Mouse (Mus musculus): ENCODE results near the gene Slc12a9.
A peak's percentile ranks its signal among the peaks of the same experiment; 100 is the strongest.

The Slc12a9 gene

DNA sequence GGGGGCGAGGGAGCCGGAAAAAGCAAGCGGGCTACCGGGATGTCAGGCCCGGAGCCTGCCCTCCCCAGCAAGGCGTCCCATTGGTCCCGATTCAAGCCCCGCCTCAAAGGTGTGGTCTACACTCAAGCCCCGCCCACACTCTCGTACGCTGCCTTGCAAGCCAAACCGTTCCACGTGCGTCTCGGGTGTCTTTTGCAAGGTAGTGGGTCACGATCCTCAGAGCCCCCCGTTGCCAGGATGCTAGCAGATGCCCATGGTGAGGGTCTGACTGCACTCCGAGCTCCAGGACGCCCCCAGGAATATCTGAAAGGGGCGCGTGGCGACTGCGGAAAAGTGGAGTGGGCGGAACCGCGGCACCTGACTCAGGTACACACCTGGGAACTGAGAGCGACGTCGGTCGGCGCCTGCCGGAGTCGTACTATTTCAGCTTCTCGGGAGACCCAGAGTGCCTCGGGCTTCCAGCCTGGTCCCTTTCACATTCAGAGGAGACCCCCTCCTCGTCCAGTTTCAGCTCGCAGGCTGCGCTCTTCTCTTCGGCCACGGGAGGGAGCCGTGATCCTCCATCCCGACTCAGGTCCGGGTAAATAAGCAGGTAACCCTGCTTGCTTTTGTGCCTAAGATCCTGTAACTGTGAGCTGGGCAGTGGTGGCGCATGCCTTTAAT, at the start of gene Slc12a9:
TSS of gene Slc12a9 (minus strand) at position 86 of the 663 bp plus-strand sequence.
- DNase-seq (ENCODE audit: low spot score in 2 of 2), result peak; percentile 90

DNA sequence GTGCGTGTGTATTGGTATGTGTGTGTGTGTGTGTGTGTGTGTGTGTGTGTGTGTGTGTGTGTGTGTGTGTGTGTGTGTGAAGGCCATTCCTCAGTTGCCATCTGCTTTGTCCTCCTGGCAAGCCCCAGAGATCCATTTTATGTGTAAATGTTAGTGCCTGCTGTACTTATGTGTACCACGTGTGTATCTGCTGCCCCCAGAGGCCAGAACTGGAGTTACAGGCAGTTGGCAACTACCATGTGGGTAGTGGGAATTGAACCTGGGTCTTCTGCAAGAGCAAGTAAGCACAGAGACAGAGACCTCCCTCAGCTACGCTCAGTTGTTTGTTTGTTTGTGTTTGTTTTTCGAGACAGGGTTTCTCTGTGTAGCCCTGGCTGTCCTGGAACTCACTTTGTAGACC, 47.8 kb upstream of the Slc12a9 start:
- peak; percentile 11 to 19 for DNase-seq (ENCODE audit: low spot score in 2 of 2)

DNA sequence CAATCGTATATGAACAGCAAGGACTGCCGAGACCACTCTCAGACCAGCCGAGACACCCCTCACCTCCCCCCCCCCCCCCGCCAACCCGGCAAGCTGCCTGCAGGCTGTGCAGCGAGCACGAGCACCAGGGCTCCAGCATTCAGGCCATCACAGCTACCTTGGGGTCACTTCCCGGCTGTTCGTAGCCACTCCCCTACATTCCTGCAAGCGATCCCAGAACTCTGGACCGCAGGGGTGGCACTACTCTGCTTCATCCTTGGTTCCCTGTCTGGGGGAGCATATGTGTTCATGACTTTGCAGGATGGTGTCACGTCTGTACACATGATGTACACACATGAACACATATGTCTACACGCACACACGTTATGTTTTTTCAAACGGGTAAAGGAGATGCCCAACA, 44.2 kb upstream of the Slc12a9 start:
- no peak for DNase-seq (ENCODE audit: low spot score in 2 of 2)

DNA sequence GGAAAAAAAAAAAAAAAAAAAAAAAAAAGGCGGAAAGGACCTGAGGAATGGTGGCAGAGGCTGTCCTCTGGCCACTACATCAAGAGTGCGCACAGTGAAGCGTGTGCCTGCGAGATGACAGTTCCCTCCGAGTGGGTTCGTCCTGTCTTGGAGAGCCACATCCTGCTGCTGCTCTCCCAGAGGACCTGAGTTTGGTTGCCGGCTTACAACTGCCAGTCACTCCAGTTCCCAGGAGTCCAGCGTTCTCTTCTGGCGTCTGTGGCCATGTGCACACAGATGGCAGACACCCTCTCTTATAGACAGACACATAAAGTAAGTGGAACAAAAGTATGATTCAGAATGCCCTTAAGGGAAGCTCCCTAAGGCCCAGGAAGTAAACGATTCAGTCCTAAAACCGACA, 43.8 kb upstream of the Slc12a9 start:
- no peak for DNase-seq (ENCODE audit: low spot score in 2 of 2)

DNA sequence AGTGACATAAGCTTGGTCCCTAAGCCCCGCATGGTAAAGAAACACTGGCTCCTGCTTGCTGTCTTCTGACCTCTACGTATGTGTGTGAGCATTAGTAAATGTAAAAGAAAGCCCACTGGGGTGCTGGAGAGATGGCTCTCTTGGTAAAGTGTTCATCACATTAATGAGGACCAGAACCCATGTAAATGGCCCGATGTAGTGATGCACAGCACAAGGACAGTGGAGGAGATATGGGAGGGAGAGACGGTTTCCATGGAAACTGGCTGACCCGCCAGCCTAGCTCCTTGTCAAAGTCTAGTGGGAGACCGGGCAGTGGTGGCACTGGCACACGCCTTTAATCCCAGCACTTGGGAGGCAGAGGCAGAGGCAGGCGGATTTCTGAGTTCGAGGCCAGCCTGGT, 43.3 kb upstream of the Slc12a9 start:
- no peak for DNase-seq (ENCODE audit: low spot score in 2 of 2)

DNA sequence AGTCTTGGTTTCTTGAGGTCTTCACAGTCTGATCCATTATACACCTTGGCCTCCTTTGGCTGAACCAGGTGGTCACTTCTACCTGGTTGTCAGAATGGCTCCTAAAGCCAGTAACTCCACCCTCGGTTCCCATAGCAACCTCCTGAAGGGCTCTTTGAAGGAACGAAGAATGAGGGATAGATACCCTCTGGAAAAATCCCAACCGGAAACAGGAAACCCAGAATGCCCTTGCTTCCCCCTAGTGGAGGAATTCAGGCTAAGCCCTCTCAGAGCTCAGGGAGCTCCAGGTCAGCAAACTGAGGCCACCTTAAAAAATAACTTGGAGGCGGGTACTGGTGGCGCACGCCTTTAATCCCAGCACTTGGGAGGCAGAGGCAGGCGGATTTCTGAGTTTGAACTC, 42.8 kb upstream of the Slc12a9 start:
- DNase-seq (ENCODE audit: low spot score in 2 of 2), result no peak

DNA sequence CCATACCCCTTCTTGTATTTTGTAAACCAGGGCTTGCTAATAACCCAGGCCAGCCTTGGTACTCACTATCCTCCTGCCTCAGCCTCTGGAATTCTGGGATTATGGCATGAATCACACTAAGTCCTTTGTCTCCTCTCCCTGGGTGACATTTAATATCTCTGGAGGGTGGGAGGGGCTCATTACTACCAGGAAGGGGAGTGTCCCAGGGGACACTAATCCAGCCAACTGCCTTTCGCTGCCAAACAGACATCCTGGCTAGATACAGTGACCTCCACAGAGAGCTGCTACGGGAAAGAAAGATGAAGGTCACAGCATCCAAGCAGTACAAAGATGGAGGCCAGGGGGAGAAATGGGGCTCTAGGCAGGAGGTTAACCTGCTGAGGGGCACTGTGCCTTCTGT, 42.2 kb upstream of the Slc12a9 start:
- no peak for DNase-seq (ENCODE audit: low spot score in 2 of 2)

DNA sequence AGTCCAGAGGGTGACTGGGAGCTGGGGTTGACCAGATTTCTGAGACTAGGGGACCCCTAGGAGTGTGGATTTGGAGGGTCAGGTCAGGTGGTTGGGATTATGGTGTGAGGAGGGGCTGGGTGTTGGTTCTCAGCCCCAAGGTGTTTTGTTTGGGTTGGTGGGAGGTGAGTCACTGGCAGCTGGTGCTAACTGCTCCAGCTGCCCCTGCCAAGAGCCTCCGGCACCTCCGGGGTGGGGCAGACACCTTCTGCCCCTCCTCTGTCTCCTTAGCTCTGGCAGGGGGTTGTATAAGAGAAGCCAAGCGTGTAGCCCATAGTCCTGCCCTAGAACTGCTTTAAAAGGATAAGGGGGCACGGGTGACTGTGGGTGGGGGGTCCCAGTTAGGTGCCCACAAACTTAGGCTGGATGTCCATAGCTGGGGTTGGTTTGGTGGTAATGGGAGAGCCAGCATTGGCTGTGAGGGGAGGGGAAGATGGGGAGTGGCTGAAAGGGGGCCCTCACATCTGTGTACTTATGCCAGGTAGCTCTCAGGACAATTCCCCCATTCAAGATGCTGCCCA, 41.2 kb upstream of the Slc12a9 start:
- DNase-seq (ENCODE audit: low spot score in 2 of 2), result no peak

DNA sequence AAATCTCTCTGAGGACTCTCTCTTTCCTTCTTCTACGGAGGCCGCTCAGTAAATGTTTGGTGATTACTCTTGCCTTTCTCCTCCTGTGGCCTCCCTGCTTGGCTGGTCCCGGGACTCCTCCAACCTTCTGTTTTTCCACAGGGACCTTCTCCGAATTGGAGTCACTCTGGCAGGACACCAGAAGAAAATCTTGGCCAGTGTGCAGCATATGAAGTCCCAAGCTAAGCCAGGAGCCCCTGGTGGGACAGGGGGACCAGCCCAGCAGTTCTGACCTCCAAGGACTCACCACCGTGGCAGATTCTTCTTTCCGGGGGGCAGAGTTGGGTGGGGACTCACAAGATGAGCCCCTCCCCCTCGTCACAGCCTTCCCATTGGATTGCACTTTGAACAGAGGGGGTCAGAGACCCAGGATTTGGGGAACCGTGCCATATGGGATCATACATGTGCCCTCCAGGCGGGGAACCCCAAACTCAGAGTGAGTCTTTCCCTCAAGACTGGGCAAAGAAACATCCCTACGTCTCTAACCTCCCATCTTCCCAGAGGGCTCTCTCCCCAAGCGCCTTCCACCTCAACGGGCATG, 40.1 kb upstream of the Slc12a9 start:
- no peak for DNase-seq (ENCODE audit: low spot score in 2 of 2)

DNA sequence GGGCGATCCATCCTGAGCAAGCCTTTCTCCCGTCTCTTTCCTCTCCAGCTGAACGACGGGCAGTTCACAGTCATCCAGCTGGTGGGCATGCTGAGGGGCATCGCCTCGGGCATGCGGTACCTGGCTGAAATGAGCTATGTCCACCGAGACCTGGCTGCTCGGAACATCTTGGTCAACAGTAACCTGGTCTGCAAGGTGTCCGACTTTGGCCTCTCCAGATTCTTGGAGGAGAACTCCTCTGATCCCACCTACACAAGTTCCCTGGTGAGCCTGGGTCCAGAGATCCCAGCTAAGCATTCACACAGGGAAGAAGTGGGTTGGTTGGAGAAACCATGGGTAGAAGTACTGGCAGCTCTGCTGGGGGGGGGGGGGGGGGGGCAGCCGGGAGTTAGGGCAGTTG, 36.3 kb upstream of the Slc12a9 start:
- no peak for DNase-seq (ENCODE audit: low spot score in 2 of 2)

DNA sequence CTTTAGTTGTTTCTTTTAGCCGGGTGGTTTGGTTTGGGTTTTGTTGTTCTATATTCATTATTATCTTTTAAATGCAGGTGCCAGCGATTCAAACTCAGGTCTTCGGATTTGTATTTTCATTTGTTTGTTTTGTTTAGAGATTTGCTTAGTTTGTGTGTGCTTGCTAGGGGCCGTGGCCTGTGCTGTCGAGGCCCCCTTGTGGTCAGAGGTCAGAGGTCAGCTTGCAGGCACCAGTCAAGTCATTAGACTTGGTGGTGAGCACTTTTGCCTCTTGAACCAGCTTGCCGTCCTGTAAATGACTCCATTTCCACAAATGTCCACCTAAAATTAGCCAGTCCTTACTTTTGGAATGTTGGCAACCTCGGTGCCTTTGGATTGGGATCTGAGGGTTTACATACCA, 25.0 kb upstream of the Slc12a9 start:
- no peak for DNase-seq (ENCODE audit: low spot score in 2 of 2)

DNA sequence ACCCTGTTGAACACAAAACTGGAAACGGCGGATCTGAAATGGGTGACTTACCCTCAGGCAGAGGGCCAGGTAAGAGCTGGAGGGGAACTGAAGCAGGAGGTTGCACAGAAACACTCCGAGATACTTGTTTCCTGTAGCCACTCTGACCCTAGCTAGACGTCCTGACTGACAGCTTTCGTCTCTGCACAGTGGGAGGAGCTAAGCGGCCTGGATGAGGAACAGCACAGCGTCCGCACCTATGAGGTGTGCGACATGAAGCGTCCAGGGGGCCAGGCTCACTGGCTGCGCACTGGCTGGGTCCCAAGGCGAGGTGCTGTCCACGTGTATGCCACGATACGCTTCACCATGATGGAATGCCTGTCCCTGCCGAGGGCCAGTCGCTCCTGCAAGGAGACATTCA, 20.7 kb upstream of the Slc12a9 start:
- DNase-seq (ENCODE audit: low spot score in 2 of 2), result no peak

DNA sequence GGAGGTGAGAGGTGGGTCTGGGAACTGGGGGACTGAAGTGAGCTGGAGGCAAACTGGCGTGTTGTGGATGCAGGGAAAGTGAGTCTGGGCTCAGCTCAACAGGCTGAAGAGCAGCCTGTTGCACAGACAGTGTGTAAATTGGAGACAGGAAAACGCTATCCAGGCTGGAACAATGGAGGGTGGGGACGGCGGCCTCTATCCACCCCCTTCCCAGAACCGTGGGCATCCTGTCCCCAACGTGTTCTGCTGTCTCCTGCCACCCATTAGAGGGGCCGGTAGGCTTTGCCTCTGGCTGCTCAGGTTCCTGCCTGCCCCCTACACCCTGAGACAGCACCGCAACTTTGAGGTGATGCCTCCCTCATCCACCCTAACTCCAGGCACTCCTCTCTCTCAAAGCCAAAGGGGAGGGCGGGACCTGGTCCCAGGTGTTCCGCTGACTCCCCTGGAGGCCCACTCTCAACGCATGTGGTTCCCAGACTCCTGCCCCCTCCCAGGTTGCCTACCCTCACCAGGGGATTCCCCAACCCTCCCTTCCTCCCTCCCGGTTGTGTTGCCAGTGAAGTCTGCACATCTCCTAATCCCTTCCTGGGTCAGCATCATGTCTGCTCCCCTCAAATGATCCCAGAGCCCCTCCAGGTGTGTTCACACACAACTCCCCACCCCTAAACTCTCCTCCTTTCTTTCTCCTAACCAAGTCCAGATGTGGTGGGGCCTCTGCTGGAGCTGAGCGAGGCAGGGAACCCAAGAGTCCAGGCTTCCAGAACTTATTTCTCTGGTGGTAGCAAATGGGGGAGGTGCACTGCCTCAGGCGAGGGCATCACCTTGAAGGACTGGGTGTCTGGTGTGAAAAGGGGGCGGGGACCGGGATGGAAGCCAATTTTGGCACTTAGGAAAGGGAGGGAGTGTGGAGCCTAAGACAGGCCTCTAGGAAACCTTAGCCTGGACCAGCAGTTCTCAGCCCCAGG, 18.9 kb upstream of the Slc12a9 start:
- DNase-seq (ENCODE audit: low spot score in 2 of 2), result no peak

DNA sequence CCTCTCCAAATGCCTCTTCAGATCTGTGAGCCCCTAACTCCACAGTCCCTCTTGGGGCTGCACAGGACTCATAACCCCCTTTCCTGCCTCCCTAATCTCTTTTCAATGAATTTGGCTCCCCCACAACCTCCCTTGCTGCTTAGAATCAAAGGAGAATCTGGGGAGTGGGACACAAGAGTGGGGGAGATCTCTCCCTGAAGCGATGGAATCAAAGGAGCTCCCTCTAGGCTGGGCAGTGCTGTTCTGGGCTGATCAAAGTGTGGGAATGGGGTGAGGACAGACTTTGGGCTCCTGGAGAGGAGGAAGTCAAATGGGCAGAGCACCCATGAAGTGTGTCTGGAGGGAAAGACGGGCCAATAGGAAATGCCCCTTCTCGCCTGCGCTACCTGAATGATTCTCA, 18.0 kb upstream of the Slc12a9 start:
- DNase-seq (ENCODE audit: low spot score in 2 of 2), result no peak

DNA sequence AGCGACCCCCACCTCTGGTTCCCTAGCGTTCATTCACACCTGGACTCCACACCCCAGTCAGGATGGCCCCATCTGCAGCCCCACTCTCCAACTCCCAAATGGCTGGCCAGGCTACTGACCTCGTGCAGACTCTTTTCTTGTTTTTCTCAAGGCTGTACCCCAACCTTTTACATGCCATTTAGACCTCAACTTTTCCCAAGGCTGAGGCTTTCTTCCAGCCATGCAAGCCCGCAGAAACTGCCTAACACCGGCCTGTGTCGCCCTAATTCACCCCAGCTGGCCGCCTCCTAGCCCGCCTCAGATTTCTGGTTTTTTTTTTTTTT, 17.6 kb upstream of the Slc12a9 start:
- DNase-seq (ENCODE audit: low spot score in 2 of 2), result no peak

DNA sequence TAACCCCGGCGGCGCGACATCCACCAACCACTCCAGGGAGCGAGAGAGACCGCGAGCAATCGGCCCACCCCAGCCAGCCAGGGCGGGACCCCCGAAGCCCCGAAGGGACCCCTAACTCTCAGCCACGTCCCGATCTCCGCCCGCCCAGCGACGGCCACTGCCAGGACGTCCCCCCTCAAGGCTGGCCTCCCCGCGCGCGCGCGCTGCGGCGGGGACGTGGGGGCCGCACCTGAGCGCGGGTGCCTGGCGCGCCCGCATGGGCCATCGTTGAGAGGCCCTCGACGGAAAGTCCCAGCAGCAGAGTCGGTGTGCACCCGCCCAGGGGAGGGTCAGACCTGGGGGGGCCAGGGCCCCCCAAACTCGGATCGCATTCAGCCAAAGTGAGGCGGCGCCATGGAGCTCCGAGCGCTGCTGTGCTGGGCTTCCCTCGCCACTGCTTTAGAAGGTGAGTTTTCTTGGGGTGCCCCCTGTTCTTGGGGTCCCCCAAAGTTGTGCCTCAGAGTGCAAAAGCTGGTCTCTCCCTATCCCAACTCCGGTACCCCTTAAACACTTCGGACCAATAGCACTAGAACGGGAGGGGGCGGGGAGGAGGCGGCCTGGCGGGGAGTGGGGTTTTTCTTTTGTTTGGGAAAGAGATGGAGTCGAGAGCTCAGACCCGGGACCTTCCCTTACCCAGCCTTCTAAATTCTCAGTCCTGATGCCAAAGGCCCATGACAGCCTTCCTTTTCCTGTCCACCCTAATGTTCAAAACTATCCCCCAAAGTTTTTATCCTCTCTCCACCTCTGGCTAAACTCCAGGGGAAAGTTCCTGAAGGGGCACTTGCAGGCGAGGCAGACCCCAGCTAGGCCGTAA, 17.0 kb upstream of the Slc12a9 start:
- DNase-seq (ENCODE audit: low spot score in 2 of 2), result no peak

DNA sequence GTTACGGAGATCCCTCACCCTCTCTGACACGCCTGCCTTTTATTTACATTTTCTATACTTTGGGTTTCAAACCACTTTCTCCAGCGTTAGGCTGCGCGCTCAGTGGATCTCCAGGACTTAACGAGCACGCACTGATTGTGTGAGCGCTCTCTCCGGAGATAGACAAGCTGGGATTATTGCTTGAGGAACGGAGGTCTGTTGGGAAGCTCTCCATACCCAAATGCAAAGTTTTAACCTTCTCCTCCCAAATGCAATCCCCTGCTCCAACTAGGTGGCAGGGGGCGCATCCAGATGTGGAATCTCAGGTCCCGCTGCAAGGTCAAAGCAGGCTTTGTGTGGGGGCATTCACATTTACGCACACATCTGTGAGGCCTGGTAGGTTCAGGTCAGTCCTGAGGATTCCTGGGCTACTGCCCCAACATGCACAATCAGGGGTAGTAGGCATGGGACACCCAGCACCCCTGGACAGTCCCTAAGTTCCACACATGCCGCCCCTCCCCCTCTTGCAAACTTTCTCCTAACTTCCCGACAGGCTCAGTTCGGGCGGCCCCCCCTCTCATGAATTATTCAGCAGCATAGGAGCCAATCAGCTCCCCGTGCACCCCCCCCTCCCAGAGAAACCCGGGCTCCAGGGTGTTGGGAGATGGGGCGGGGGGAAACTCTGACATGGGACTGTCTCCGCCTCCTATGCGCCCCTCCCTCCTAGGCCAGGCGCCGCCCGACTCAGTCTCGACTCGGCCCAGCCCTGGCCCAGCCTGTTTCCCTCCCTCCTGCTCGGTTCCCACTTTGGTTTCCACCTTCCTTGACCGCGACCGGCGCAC, 16.2 kb upstream of the Slc12a9 start, which contains the start of gene Ephb4:
TSS of gene Ephb4 (plus strand) at position 726 of the 821 bp plus-strand sequence.
- peak; percentile 32 to 40 for DNase-seq (ENCODE audit: low spot score in 2 of 2)

DNA sequence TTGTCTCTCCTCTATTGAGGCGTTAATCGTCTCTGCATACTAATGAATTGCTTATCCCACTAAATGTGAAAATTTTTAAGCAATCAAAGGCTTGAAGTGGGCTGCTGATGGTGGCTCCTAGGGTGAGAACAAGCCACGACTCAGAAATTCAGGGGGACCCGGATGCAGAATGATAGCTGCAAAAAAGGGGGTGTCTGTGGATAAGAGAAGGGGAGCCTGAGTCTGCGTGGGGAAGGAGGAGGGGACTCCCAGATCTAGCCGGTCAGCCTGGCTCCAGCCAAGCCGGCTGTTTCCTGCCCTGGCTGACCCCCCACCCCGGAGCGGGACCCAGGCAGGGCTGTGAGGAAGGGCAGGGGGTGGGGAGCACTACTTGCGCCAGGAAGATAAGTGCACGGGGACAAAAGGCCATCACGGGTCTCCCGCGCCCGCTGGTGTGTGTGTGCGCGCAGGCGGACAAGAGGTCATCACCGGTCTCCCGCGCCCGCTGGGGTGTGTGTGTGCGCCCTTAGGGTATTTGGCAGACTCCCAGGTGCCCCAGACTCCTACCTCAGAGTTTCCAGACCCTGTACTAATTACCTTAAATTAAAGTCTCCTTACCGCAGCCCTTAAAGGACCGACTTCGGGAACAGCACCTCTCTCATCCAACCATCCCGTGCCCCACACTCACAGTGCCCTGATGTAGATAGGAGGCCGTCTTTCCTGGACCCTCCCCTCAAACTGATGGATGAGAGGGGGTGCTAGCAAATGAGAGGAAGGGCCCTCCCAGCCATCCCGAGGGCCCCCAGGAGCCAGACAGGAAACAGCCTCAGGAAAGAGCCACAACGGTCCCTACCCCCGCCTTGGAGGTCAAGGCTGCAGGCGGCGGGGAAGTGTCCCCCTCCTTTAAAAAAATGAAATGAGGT, 15.3 kb upstream of the Slc12a9 start:
- no peak for DNase-seq (ENCODE audit: low spot score in 2 of 2)

DNA sequence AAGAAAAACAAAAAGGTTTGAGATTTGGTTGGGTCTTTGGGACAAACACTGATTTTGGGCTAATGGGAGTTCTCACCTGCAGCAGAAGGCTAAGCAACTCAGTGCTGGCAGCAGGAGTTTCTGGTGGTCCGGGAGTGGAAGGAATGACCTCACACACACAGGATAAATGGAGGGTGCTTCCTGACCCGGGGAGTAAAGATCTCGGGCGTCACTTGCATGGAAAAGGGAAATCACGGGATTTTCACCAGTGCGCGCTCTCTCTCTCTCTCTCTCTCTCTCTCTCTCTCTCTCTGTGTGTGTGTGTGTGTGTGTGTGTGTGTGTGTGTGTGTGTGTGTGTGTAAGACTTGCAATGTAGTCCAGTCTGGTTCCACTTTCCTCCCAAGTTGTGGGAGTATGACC, 14.5 kb upstream of the Slc12a9 start:
- DNase-seq (ENCODE audit: low spot score in 2 of 2), result no peak

DNA sequence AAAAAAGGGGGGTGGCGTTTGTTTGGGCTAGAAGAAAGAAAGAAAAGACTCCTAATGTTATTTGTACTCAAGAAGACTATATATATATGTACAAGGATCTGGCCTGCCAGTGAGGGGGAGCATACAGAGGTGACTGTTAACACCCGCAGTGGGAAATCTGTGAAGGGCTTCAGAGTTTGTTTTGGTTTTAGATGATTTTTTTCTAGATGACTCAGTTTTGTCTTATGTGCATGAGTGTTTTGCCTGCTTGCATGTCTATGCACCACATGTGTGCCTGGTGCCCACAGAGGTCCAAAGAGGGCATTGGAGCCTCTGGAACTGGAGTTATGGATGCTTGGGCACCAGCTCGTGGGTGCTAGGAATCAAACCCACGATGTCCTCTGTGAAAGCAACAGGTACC, 13.6 kb upstream of the Slc12a9 start:
- DNase-seq (ENCODE audit: low spot score in 2 of 2), result no peak

Measured in right cerebral cortex, postnatal 36 days (tissue).